Mouse (Mus musculus) left cerebral cortex, adult 11 months (tissue): ENCODE results near the gene Zfp781.
"Not testable (repeated sequence)": the region's sequence is repeated elsewhere in the genome, so short reads cannot be mapped to it uniquely, and the experiment has no call there.

ENCODE experiments used
- DNase-seq: peaks from one replicate; pipeline ENCODE4 v3.0.0; 2022; ENCODE audit warnings: low spot score

Zfp781 gene

DNA sequence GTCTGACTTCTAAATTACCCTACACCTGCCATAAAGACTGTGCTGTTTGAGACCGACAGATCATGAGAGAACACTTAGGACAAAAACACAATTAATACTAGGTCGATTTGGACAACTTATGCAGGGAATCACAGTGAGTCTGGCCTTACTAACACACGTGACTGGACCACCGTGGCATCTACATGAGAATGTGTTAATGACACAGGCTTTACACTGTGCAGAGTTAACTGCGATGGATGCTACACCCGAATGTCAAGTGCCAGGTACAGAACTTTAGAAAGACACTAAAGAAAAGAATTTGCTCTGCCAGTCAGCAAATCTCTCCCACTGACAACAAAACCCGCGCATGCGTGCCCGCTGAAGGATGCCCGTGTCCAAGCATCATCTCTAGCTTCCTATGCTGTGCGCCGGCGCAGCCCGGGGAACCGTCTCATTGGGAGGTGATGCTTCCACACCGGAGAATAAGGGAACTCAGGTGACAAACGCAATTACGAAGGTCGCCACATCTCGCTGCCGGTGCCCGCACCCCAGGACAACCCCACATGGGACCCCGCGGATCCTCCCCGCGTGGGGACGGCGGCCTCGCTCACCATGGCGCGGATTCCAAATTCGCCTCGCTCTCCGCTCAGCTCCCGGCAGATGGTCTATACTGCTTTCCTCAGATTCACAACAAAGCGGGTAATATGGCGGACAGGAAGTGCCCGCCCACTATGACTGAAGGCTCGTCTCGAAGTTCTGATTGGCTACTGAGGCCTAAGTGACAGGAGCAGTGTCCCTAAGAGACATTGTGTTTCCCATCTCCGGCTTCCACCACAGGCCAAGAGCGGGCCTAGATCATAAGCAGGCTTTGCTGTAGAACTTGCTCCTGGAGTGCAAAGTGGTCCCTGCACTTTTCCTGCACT, at the start of gene Zfp781:
Zfp781 (minus strand) TSS at position 639 of the 902 bp plus-strand sequence.
- not testable (repeated sequence) for DNase-seq

DNA sequence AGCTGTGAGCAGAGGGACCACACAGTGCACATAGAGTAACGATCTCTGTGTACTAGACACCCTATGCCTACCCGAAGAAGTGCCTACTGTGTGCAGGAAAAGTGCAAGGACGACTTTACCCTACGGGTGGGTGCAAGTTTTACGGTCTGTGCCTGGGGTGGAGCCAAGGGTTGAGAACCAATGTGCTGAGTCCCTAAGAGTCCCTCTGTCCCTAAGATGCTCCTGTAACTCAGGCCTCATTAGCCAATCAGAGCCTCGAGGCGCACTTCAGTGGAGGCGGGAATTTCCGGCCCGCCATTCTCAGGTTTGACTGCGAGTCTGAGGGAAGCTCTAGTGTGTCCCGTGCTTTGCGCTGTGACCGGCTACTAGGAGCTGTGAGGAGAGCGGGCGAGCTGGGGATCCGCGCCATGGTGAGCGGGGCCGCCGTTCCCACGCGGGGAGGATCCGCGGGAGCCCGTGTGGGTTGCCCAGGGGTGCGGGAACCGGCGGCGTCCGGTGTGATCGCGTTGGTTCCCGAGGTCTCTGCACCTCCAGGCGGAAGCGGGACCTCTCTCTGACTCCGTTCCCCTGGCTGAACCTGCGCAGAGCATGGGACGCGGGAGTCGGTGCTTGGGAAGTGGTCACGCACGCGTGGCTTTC, 48.2 kb upstream of the Zfp781 start:
- DNase-seq: not testable (repeated sequence)

DNA sequence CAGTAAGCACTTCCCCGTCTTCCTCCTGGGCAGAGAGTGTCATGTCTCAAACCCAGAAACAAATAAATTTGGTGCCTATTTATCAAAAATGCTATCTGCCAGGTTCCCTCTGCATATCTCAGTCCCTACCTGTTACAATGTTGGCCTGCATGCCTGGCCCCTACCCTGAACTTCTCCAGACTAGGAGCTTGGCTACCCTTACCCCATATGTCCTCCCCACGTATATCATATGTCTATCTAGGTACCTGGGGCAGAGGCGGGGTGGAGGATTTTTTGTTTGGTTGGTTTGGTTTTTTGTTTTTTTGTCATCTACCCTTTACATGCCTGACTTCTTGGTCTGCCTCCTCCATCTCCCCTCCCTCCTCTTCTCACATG, 451 bp upstream of the Zfp781 start:
- not testable (repeated sequence) for DNase-seq

DNA sequence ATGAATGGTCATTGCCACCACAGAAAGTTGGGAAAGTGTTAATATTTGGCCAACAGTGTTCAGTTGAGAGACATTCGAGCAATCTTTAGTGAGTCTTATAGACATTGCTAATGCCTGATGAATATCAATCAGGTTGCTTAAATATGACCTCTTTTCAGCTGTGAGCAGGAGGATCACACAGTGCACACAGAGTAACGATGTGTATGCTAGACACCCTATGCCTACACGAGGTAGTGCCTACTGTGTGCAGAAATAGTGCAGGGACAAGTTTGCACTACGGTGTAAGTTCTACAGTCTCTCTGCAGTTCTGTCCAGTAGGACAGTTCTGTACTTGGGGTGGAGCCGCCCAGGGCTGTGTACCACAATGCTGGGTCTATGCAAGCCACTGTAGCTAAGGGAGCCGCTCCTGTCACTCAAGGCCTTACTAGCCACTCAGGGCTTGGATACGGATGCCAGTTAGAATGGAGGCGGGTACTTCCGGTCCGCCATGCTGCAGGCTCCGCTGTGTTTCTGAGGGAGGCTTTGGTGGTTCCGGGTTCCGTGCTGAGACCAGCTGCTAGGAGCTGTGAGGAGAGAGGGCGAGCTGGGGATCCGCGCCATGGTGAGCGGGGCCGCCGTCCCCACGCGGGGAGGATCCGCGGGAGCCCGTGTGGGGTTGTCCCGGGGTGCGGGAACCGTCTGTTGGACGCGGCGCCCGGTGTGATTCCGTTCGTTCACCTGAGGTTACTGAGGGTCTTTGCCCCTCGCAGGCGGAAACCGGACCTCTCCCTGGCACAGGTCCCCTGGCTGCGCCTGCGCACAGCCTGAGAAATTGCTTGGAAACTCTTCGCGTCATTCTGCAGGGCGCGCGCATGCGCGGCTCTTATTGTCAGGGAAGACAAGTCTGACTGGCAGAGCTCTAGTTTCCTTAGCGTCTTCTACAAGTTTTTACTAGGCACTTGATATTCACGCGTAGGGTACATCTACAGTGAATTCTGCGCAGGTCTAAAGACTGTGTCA, 66.6 kb downstream of the Zfp781 start, which contains the start of gene Gm32687:
Gm32687 (plus strand) TSS at position 526 of the 999 bp plus-strand sequence.
- DNase-seq: not testable (repeated sequence)
